Mouse (Mus musculus): ENCODE results near the gene B3gnt2. TPM values are rescaled to one million over a fixed set of nuclear protein-coding genes. Genes with fewer than 3 reads are reported as not detected.

Gene B3gnt2
- polyA plus RNA-seq, 1 experiment from 2014 or later: 6.9 TPM

DNA sequence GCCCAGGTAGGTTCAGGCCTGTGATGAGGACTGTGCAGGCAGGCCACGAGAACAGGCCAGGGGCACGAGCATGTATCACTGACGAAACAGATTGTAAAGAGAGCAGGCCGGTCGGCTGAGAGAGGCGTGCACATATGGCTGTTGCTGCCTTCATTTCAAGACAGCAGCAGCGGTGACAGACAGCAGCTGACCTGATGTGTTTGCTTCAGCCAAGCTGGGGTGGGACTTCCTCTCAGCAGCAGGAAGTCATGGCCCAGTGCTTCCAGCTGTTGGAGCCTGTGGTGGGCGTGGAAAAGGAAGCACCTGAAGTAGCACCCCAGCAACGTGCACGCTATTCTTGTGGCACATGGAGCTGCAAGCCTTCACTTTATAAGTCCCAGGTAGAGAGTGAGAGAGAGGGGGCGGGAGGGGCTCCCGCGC lies 78.0 kb downstream of the B3gnt2 start:
- ATAC-seq (replicated peaks; ENCODE audit: extremely low read depth, insufficient read depth, low FRiP score): peak; percentile 62; the same call in 1 of the 2 replicates
- 53% methylated on average over 13 of the region's 13 CpGs for WGBS
- Histone ChIP-seq H3K9ac (ENCODE audit: low read length) (no peak overlapping the region), H3K36me3 (ENCODE audit: control insufficient read depth, insufficient read depth) (no peaks in the 10 kb centered on the region), H3K27ac (ENCODE audit: low read length) (no peak overlapping the region), H3K27me3 (ENCODE audit: control insufficient read depth, insufficient read depth, low read length) (no peaks in the 10 kb centered on the region), H3K4me2 (ENCODE audit: low read depth, low read length) (peak overlapping the region; percentile 37), H3K4me3 (ENCODE audit: low read length) (no peak overlapping the region), H3K9me3 (replicated peaks; ENCODE audit: control insufficient read depth, low read length) (no peaks in the 10 kb centered on the region), H3K4me1 (ENCODE audit: control insufficient read depth, insufficient read depth, low read length) (no peaks in the 10 kb centered on the region)

DNA sequence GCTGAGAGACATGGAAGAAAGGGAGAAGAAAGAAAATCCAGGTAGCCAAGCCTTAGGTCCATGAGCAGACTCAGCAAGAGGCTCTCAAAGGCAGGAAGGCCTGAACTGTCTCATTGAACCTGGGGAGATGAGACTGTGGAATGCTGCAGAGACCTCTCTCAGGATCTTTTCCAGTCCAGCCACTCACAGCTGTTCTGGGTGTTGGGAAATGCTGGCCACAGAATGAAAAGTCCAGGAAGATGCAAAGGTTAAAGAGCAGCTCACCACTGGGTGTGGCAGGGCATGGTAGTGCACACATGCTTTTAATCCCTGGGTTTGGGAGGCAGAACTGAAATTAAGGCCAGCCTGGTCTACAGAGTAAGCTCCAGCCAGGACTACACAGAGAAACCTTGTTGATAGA lies 79.6 kb downstream of the B3gnt2 start:
- ATAC-seq (replicated peaks; ENCODE audit: extremely low read depth, insufficient read depth, low FRiP score): no peak

DNA sequence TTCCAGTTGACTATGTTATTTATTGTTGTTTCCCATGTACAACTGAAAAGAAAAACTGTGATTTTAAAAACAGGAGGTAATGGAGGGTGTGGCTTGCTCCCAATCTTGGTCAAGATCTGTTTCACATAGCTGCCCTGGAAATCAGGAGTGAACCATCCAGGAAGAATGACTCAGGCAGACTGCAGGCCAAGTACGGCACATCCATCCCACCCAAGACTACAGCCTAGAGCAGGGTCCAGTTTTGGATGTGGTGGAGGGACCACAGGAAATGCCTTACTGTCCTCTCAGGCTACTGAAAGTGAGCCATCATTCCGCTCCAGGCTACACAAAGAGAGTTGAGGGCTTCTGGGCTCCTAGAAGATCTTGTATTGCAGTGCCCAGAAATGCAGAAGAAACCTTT lies 80.0 kb downstream of the B3gnt2 start:
- no peaks in the 10 kb centered on the region for H3K36me3 ChIP-seq (ENCODE audit: control insufficient read depth, insufficient read depth)
- ATAC-seq (replicated peaks; ENCODE audit: extremely low read depth, insufficient read depth, low FRiP score): no peak
- H3K4me2 ChIP-seq (ENCODE audit: low read depth, low read length): no peak overlapping the region

More for the DNA sequence above, 79.6 kb downstream of the B3gnt2 start:
- Histone ChIP-seq H3K9me3 (replicated peaks; ENCODE audit: control insufficient read depth, low read length) (no peaks in the 10 kb centered on the region), H3K36me3 (ENCODE audit: control insufficient read depth, insufficient read depth) (no peaks in the 10 kb centered on the region), H3K27ac (ENCODE audit: low read length) (no peak overlapping the region), H3K4me3 (ENCODE audit: low read length) (no peak overlapping the region), H3K4me2 (ENCODE audit: low read depth, low read length) (no peak overlapping the region), H3K4me1 (ENCODE audit: control insufficient read depth, insufficient read depth, low read length) (no peaks in the 10 kb centered on the region), H3K9ac (ENCODE audit: low read length) (no peak overlapping the region), H3K27me3 (ENCODE audit: control insufficient read depth, insufficient read depth, low read length) (no peaks in the 10 kb centered on the region)

DNA sequence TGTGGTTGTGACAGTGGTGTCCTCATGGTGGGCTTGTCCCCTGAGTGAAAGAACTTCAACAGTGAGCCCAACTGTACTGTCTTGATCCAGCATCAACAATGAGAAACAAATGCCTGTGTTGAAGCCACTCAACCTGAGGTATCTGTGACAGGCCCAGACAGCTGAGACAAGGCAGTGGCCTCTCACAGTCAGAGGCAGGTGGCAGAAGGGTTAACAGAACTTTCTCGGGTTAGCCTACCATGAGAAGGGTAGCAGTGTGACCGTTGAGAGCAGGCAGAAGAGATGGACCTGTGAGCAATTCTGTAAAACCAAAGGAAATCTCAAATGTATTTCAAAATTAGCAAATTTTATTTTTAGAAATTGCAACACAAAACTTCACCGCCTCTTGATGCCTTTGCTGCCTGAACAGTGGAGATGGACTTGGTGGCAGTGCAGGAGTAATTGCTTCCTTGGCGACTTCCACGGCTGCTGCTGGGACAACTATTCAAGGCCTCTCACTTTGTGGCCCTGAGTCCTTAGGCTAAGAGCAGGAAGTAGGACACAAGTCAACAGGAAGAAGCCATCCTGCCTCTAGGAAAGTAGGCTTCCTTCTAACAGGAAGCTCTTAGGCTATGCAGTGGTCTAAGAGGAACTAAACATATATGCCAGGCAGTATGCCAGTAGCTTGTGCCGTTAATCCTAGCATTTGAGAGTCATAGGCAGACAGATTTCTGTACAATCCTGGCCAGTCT lies 80.8 kb downstream of the B3gnt2 start:
- Histone ChIP-seq H3K27ac (ENCODE audit: low read length) (no peak overlapping the region), H3K9ac (ENCODE audit: low read length) (no peak overlapping the region), H3K4me1 (ENCODE audit: control insufficient read depth, insufficient read depth, low read length) (no peaks in the 10 kb centered on the region), H3K27me3 (ENCODE audit: control insufficient read depth, insufficient read depth, low read length) (no peaks in the 10 kb centered on the region), H3K4me2 (ENCODE audit: low read depth, low read length) (no peak overlapping the region), H3K9me3 (replicated peaks; ENCODE audit: control insufficient read depth, low read length) (no peaks in the 10 kb centered on the region), H3K36me3 (ENCODE audit: control insufficient read depth, insufficient read depth) (no peaks in the 10 kb centered on the region), H3K4me3 (ENCODE audit: low read length) (no peak overlapping the region)
- 49% methylated on average over 6 of the region's 6 CpGs for WGBS
- ATAC-seq (replicated peaks; ENCODE audit: extremely low read depth, insufficient read depth, low FRiP score): no peak; the same call in 1 of the 2 replicates

More for the DNA sequence above, 80.0 kb downstream of the B3gnt2 start:
- H3K27me3 ChIP-seq (ENCODE audit: control insufficient read depth, insufficient read depth, low read length): no peaks in the 10 kb centered on the region
- WGBS: 75% methylated on average over 2 of the region's 2 CpGs
- H3K4me1 ChIP-seq (ENCODE audit: control insufficient read depth, insufficient read depth, low read length): no peaks in the 10 kb centered on the region
- H3K9me3 ChIP-seq (replicated peaks; ENCODE audit: control insufficient read depth, low read length): no peaks in the 10 kb centered on the region
- no peak overlapping the region for H3K9ac ChIP-seq (ENCODE audit: low read length)
- H3K27ac ChIP-seq (ENCODE audit: low read length): no peak overlapping the region
- H3K4me3 ChIP-seq (ENCODE audit: low read length): no peak overlapping the region

DNA sequence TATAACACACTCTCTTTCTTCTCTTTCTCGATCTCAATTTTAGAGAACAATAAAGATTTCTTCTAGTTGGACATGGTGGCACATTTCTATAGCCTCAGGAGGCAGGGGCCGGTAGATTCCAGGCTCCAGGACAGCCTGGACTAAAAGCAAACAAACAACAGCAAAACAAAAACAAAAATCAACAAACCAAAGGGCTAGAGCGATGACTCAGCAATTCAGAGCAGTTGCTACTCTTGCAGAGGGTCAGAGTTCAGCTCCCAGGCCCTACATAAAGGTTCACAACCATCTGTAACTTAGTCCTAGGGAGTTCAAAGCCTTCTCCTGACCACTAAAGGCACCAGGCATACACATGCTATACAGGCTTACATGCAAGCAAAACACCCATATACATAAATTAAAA lies 82.2 kb downstream of the B3gnt2 start:
- ATAC-seq (replicated peaks; ENCODE audit: extremely low read depth, insufficient read depth, low FRiP score): no peak
- Histone ChIP-seq H3K4me3 (ENCODE audit: low read length) (no peak overlapping the region), H3K9me3 (replicated peaks; ENCODE audit: control insufficient read depth, low read length) (no peaks in the 10 kb centered on the region), H3K4me2 (ENCODE audit: low read depth, low read length) (no peak overlapping the region), H3K4me1 (ENCODE audit: control insufficient read depth, insufficient read depth, low read length) (no peaks in the 10 kb centered on the region), H3K36me3 (ENCODE audit: control insufficient read depth, insufficient read depth) (no peaks in the 10 kb centered on the region), H3K27ac (ENCODE audit: low read length) (no peak overlapping the region), H3K27me3 (ENCODE audit: control insufficient read depth, insufficient read depth, low read length) (no peaks in the 10 kb centered on the region), H3K9ac (ENCODE audit: low read length) (no peak overlapping the region)
- 75% methylated on average over 3 of the region's 3 CpGs for WGBS

DNA sequence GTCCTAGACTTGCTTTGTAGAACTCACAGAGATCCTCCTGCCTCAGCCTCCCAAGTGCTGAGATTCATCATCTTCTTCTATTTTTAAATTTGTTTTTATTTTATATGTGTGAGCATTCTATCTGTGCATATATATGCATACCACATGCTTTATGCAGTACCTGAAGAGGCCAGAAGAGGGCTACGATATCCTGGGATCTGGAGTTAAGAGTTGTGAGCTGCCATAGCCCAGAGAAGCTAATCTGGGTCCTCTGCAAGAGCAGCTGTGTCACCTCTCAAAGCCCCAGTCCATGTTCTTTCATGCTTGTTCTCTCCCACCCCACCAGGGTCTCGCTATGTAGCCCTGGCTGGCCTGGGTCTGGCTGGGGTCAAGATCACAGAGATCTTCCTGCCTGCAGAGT lies 83.2 kb downstream of the B3gnt2 start:
- ATAC-seq (replicated peaks; ENCODE audit: extremely low read depth, insufficient read depth, low FRiP score): no peak
- 90% methylated on average over 2 of the region's 2 CpGs for WGBS
- Histone ChIP-seq H3K9me3 (replicated peaks; ENCODE audit: control insufficient read depth, low read length) (no peaks in the 10 kb centered on the region), H3K27me3 (ENCODE audit: control insufficient read depth, insufficient read depth, low read length) (no peaks in the 10 kb centered on the region), H3K4me2 (ENCODE audit: low read depth, low read length) (no peak overlapping the region), H3K36me3 (ENCODE audit: control insufficient read depth, insufficient read depth) (no peaks in the 10 kb centered on the region), H3K27ac (ENCODE audit: low read length) (no peak overlapping the region), H3K4me3 (ENCODE audit: low read length) (no peak overlapping the region), H3K4me1 (ENCODE audit: control insufficient read depth, insufficient read depth, low read length) (no peaks in the 10 kb centered on the region), H3K9ac (ENCODE audit: low read length) (no peak overlapping the region)

DNA sequence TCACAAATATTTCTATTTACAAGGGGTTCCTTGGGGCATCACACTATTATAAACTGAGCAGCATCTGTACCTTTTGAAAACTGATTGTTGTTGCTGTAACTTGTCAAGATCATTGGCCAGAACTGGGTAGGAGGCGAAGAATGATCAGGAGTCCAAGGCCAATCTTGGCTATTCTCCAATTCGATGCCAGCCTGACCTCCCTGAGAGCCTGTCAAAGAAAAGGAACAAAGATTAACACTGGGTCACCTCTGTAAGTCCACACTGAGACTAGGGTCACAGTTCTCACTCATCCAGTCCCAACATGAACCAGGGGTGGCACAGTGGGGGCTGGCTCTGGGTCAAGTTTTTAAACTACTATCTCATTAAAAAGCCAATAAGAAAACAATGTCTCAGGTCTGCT lies 85.9 kb downstream of the B3gnt2 start:
- Histone ChIP-seq H3K9me3 (replicated peaks; ENCODE audit: control insufficient read depth, low read length) (no peaks in the 10 kb centered on the region), H3K27ac (ENCODE audit: low read length) (no peak overlapping the region), H3K27me3 (ENCODE audit: control insufficient read depth, insufficient read depth, low read length) (no peaks in the 10 kb centered on the region), H3K4me3 (ENCODE audit: low read length) (no peak overlapping the region), H3K4me1 (ENCODE audit: control insufficient read depth, insufficient read depth, low read length) (no peaks in the 10 kb centered on the region), H3K9ac (ENCODE audit: low read length) (no peak overlapping the region), H3K36me3 (ENCODE audit: control insufficient read depth, insufficient read depth) (no peaks in the 10 kb centered on the region), H3K4me2 (ENCODE audit: low read depth, low read length) (no peak overlapping the region)
- 82% methylated on average over 2 of the region's 2 CpGs for WGBS
- ATAC-seq (replicated peaks; ENCODE audit: extremely low read depth, insufficient read depth, low FRiP score): no peak

DNA sequence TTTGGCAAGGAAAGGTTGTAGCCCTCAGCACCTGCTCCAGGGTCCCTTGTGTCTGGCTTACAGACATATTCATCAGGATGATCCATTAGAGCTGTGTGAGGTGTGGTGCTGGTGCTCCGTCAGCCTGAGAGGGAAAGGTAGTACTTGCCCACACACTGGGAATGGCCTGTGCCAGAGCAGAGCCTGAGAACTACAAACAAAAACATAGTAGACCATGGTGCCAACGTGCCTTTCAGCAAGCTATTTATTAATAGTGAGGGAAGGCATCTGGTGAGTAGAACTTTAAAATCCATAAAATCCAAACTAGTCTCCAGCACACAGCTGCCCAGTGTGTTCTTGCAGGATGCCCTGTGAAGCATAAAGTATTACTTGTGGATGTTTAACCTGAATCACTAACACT lies 94.5 kb downstream of the B3gnt2 start:
- no peaks in the 10 kb centered on the region for H3K9me3 ChIP-seq (replicated peaks; ENCODE audit: control insufficient read depth, low read length)
- no peaks in the 10 kb centered on the region for H3K4me1 ChIP-seq (ENCODE audit: control insufficient read depth, insufficient read depth, low read length)
- no peak overlapping the region for H3K27ac ChIP-seq (ENCODE audit: low read length)
- no peaks in the 10 kb centered on the region for H3K27me3 ChIP-seq (ENCODE audit: control insufficient read depth, insufficient read depth, low read length)
- 72% methylated on average over 2 of the region's 2 CpGs for WGBS
- no peak overlapping the region for H3K9ac ChIP-seq (ENCODE audit: low read length)
- H3K4me3 ChIP-seq (ENCODE audit: low read length): no peak overlapping the region
- no peak overlapping the region for H3K4me2 ChIP-seq (ENCODE audit: low read depth, low read length)
- no peaks in the 10 kb centered on the region for H3K36me3 ChIP-seq (ENCODE audit: control insufficient read depth, insufficient read depth)
- no peak for ATAC-seq (replicated peaks; ENCODE audit: extremely low read depth, insufficient read depth, low FRiP score)

DNA sequence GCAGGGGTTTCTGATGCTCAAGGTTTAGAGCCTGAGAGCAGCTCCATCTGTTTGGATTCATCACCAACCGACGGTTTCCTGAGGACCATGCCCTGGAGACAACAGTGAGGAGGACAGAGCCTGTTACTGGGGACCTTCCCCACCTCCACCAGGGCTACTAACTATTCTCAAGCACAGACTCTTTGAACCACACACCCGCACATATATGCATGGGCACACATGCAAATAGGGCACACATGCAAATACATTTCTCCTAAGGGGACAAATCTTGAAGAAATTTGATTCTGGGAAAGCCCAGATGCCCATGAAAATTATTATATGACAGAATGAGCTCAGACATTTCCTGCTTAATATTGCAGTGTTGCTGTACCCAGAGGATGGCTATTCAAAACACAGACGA lies 95.3 kb downstream of the B3gnt2 start:
- Histone ChIP-seq H3K4me1 (ENCODE audit: control insufficient read depth, insufficient read depth, low read length) (no peaks in the 10 kb centered on the region), H3K36me3 (ENCODE audit: control insufficient read depth, insufficient read depth) (no peaks in the 10 kb centered on the region), H3K27me3 (ENCODE audit: control insufficient read depth, insufficient read depth, low read length) (no peaks in the 10 kb centered on the region), H3K9me3 (replicated peaks; ENCODE audit: control insufficient read depth, low read length) (no peaks in the 10 kb centered on the region), H3K4me2 (ENCODE audit: low read depth, low read length) (no peak overlapping the region), H3K9ac (ENCODE audit: low read length) (no peak overlapping the region), H3K27ac (ENCODE audit: low read length) (no peak overlapping the region), H3K4me3 (ENCODE audit: low read length) (no peak overlapping the region)
- WGBS: 70% methylated on average over 4 of the region's 4 CpGs
- no peak for ATAC-seq (replicated peaks; ENCODE audit: extremely low read depth, insufficient read depth, low FRiP score)

All from heart, embryonic 16.5 days (tissue).